Mouse (Mus musculus) bone marrow, adult 2 months (tissue): Measurements from ENCODE around the gene Smim22.

ENCODE experiments used
- CTCF ChIP-seq: fragments of 200-500 bp; IDR thresholded peaks from 2 replicates; pipeline ENCODE4 v1.5.1; 2011; ENCODE audit warnings: low read length, control low read depth; ENCODE audit not compliant: control insufficient read depth, insufficient read depth
- POLR2A ChIP-seq: fragments of 200-500 bp; IDR thresholded peaks from 2 replicates; pipeline ENCODE4 v1.6.1; 2011; ENCODE audit warnings: low read depth, mild to moderate bottlenecking, control low read depth, low read length, borderline replicate concordance; ENCODE audit not compliant: control insufficient read depth

DNA sequence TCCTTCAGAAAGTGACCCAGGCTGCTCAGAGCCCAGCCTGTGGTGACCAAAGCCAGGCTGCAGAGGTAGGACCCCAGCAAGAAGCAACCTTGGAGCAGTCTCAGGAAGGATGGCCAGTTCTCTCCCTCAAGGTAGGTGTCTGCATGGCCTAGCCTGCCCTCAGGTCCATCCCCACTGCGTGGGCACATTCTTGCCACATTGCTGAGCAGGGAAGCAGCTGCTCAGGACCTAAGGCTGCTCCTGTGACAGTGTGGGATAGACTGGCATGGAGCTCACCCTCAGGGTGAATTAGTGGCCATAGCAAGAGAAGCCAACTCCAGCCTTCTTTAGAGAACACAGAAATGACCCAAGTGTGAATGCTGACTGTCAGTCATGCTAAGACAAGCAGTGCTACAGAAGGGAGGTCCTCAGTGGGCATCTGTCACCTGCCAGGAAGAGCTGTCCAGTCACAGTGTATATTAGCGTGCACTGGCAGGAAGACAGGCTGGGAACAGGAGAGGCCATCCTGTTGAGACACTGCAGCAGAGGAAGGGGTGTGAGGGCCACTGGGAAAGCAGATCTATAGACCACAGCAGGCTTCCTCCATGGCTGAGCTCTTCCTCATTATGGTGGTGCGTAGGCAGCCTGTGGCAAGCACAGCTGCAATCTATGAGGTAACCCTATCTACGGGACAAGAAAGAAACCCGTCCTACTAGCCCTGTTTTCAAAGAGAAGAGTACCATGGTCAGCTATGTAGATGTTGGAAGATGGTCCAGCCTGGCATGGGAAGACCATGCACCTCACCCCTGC, 37.8 kb upstream of the Smim22 start:
- TF ChIP-seq CTCF (no peak), POLR2A (no peak)
